Mouse (Mus musculus): Measurements from ENCODE around the gene Gm7982.
"Not testable (repeated sequence)": the region's sequence is repeated elsewhere in the genome, so short reads cannot be mapped to it uniquely, and the experiment has no call there.

The Gm7982 gene

DNA sequence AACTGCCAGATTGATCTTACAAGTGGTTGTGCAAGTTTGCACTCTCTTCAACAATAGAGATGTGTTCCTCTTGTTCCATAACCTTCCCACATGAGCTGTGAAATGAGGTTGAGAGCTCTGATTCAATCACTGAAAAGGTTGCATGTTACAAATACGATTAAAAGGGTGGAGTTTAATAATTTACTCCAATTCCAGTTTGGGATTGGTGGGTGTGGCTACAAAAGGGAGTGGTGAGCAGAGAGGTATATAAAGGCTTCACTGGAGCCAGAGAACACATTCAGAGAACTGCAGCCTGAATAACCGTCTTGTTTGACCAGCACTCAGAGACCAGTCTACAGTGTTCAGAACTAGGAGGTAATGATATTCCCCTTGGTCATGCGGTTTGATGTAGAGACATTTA is at the start of gene Gm7982:
Gene Gm7982, plus strand, starts transcription at position 301 of the 400 bp plus-strand sequence.
- DNase-seq (ENCODE audit: low spot score) = not testable (repeated sequence)

DNA sequence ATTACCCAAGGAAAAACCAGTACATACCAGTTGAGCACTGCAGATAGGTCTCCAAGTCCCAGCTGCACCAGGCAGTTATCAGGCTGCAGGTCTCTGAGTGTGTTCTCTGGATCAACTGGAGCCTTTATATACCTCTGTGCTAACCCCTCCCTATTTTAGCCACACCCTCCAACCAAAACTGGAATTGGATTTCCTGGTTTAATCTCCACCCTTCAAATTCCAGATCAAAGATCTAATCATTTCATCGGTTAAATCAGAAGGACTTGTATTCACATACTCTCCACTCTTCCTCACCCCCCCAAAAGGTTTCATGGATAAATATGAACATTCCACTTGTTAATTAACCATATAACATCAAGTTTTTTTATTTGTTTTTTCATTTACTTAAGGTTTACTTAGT is 5.7 kb upstream of the Gm7982 start, which contains the start of gene Gm7978:
Gene Gm7978, minus strand, starts transcription at position 101 of the 400 bp plus-strand sequence.
- not testable (repeated sequence) for DNase-seq (ENCODE audit: low spot score)

DNA sequence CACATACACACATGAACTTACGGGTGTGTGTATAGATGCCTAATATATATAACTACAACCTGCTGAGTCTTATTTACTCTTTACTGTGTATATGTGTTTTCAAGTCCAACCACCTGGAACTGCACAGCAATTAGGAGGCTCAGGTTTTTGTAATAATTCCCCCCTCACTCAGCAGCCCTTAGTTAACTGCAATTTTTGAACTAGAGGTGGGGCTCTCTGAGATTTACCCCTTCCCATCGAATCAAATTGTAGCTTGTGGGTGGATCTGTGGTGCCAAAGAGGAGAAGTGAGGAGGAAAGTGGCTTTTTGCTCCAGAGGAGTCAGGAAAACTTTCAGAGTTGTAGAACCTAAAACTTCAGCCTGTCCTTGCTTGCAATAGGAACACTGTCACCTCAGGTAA is 33.9 kb downstream of the Gm7982 start, which contains the start of gene E330014E10Rik:
Gene E330014E10Rik, plus strand, starts transcription at position 301 of the 400 bp plus-strand sequence.
- DNase-seq (ENCODE audit: low spot score) = not testable (repeated sequence)
